Mouse (Mus musculus) thymus, adult 2 months (tissue): ENCODE measurements around the gene Tdrd9. TPM values are rescaled to one million over a fixed set of nuclear protein-coding genes. Genes with fewer than 3 reads are reported as not detected.

Experiments used
- DNase-seq: peaks from one replicate; pipeline ENCODE4 v3.0.0; 2021
- H3K27ac ChIP-seq: fragments of 200-500 bp; 2 replicates; pipeline ENCODE4 v1.5.1; 2012; ENCODE audit warnings: low read length, control low read depth; ENCODE audit not compliant: control insufficient read depth, insufficient read depth
- H3K27me3 ChIP-seq: fragments of 200-500 bp; 2 replicates; pipeline ENCODE4 v1.6.1; 2012; ENCODE audit warnings: mild to moderate bottlenecking, low read length, moderate library complexity, mixed read lengths; ENCODE audit not compliant: control insufficient read depth, insufficient read depth
- H3K36me3 ChIP-seq: fragments of 200-500 bp; 2 replicates; pipeline ENCODE4 v1.6.1; 2012; ENCODE audit warnings: mild to moderate bottlenecking, low read length, moderate library complexity; ENCODE audit not compliant: control insufficient read depth, insufficient read depth
- H3K4me1 ChIP-seq: fragments of 200-500 bp; replicated peaks from 2 replicates; pipeline ENCODE4 v1.6.1; 2012; ENCODE audit warnings: low read length; ENCODE audit not compliant: control insufficient read depth, insufficient read depth
- H3K4me3 ChIP-seq: fragments of 200-500 bp; 2 replicates; pipeline ENCODE4 v1.5.1; 2012; ENCODE audit warnings: mild to moderate bottlenecking, low read length, control low read depth, moderate library complexity; ENCODE audit not compliant: control insufficient read depth, insufficient read depth
- CTCF ChIP-seq: fragments of 200-500 bp; IDR thresholded peaks from 2 replicates; pipeline ENCODE4 v1.5.1; 2012; ENCODE audit warnings: mild to moderate bottlenecking, control low read depth, low read length, moderate library complexity, borderline replicate concordance; ENCODE audit not compliant: control insufficient read depth, poor library complexity, insufficient read depth; ENCODE audit errors: extremely low read depth
- POLR2A ChIP-seq: fragments of 200-500 bp; IDR thresholded peaks from 2 replicates; pipeline ENCODE4 v1.6.1; 2012; ENCODE audit warnings: mild to moderate bottlenecking, low read length, control low read depth, moderate library complexity; ENCODE audit not compliant: control insufficient read depth, poor library complexity, insufficient read depth; ENCODE audit errors: extremely low read depth
- WGBS: fragments of 180-500 bp; shearing (Covaris S2); methylation state at CpG from one replicate; pipeline ENCODE4 v1.1.7; 2018; 5-methylcytosine and 5-hydroxymethylcytosine counted together
- polyA plus RNA-seq: library from polyadenylated mRNA; depleted of rRNA; stranded (reverse); fragments of >200 nt; gene quantifications from 2 replicates; pipeline ENCODE4 v1.2.3, GENCODE M21; 2012; rRNA removed

The Tdrd9 gene
- polyA plus RNA-seq: 0.09 and 0.15 TPM in 2 replicates

DNA sequence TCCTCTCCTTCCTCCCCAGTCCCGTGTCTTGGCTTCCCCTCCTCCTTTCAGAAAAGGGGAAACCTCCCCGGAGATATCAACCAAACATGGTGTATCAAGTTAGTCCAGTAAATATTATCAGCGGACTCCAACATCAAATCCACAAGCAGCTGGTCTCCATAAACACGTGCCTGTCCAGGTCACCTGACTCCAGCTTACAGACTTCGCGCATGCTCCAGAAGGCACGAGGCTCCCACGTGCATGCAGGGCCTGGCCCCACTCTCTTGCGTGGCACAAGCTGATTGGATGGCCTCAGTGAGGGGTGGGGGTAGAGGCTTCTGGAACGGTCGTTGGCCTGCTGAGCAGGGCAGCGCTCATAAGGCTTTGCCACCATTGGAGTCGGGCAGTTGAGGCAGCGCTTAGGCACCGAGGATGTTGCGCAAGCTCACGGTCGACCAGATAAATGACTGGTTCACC lies at the start of gene Tdrd9:
TSS of gene Tdrd9 (plus strand) at position 329 of the 456 bp plus-strand sequence.
- no peak for DNase-seq
- H3K4me3 ChIP-seq: no peak within 1 kb of the TSS
- H3K36me3 ChIP-seq: no peaks in the 10 kb centered on the region
- TF ChIP-seq POLR2A (no peak), CTCF (no peak)
- peaks cover 1% of the 10 kb centered on the region; the same call in 1 of the 2 replicates for H3K4me1 ChIP-seq
- H3K27ac ChIP-seq: no peak within 1 kb of the TSS
- no peaks in the 10 kb centered on the region for H3K27me3 ChIP-seq
- 86% methylated on average over 18 of the region's 18 CpGs for WGBS

GRCm38 (mm10) chr12:111923117-111923516 lies 48.2 kb upstream of the Tdrd9 start:
- no peak for TF ChIP-seq CTCF
- no peak for TF ChIP-seq POLR2A
- Histone ChIP-seq H3K27ac (no peak overlapping the region), H3K27me3 (no peaks in the 10 kb centered on the region), H3K36me3 (no peaks in the 10 kb centered on the region), H3K4me1 (0 out of 2 replicates have a peak, but pooled peaks cover 5% of the 10 kb centered on the region), H3K4me3 (no peak overlapping the region)
- no peak for DNase-seq
- 91% methylated on average over 6 of the region's 6 CpGs for WGBS

DNA sequence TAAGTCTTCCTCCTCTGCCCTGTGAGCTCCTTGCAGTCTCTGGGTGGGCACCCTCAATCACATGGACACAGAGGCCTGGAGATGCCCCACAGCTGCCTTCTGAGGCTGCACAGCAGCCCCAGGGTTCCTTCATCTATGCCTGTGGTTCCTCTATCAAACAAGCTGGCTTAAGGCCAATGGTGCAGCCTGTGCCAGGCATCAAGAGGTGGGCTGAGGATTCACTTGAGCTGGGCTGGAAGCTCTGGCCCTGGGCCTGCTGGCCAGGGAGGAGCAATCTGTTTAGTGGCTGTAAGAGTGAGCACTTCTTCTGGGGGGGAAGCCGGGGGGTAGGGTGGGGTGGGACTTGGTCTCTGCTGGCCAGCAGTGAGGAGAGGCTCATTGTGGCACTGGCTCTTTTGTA lies 44.0 kb upstream of the Tdrd9 start:
- no peak overlapping the region for H3K27ac ChIP-seq
- TF ChIP-seq CTCF (no peak), POLR2A (no peak)

GRCm38 (mm10) chr12:111928411-111928966 lies 42.9 kb upstream of the Tdrd9 start:
- H3K36me3 ChIP-seq: no peaks in the 10 kb centered on the region
- H3K27ac ChIP-seq: no peak overlapping the region
- WGBS: 95% methylated on average over 18 of the region's 18 CpGs
- peaks cover 7% of the 10 kb centered on the region; the same call in 1 of the 2 replicates for H3K4me1 ChIP-seq
- TF ChIP-seq CTCF: no peak
- TF ChIP-seq POLR2A: no peak
- no peaks in the 10 kb centered on the region for H3K27me3 ChIP-seq
- DNase-seq: no peak
- no peak overlapping the region for H3K4me3 ChIP-seq

More for the DNA sequence above, 44.0 kb upstream of the Tdrd9 start:
- 79% methylated on average over 1 of the region's 1 CpGs for WGBS
- H3K4me3 ChIP-seq: no peak overlapping the region
- no peak for DNase-seq
- no peaks in the 10 kb centered on the region for H3K27me3 ChIP-seq
- H3K36me3 ChIP-seq: no peaks in the 10 kb centered on the region
- H3K4me1 ChIP-seq: peaks cover 7% of the 10 kb centered on the region; the same call in 1 of the 2 replicates

DNA sequence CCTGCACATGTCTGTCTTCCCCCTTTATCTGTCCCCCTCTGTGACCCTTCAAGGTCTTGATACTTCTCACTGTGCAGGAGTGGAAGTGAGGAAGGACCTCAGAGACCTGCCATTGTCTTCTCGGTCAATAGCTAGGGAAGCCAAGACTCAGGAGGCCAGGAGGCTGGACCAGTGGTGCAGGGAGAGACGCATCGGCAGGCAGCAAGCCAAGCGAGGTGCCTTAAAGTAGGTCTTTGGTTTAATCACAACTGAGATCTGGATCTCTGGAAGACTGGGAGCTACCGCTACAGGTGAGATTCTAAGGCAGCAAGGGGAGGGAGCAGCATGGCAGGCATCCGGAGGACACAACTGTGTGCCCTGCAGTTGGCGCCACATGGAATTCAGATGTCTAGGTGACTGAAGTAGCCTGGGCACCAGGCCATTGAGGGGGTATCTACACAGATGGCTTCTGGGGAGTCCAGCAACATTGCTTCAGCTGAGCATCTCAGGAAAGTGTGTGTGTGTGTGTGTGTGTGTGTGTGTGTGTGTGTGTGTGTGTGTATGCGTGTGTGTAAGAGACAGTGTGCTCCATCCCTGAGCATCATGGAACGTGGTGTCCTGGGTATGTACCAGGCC lies 39.8 kb upstream of the Tdrd9 start:
- WGBS: 97% methylated on average over 9 of the region's 9 CpGs
- Histone ChIP-seq H3K36me3 (no peaks in the 10 kb centered on the region), H3K4me1 (peaks cover 7% of the 10 kb centered on the region; the same call in 1 of the 2 replicates), H3K27me3 (no peaks in the 10 kb centered on the region), H3K4me3 (no peak overlapping the region), H3K27ac (no peak overlapping the region)
- no peak for TF ChIP-seq CTCF
- DNase-seq: no peak

- WGBS: 92% methylated on average over 3 of the region's 3 CpGs
- no peak overlapping the region for H3K4me3 ChIP-seq
- H3K27me3 ChIP-seq: no peaks in the 10 kb centered on the region
- H3K27ac ChIP-seq: no peak overlapping the region
- H3K36me3 ChIP-seq: no peaks in the 10 kb centered on the region
- no peak for TF ChIP-seq CTCF
- no peak for TF ChIP-seq POLR2A
- H3K4me1 ChIP-seq: peaks cover 3% of the 10 kb centered on the region; the same call in 1 of the 2 replicates
- DNase-seq: no peak
Observed at GRCm38 (mm10) chr12:111932513-111932912, 38.8 kb upstream of the Tdrd9 start.

GRCm38 (mm10) chr12:111933032-111933704 lies 38.2 kb upstream of the Tdrd9 start:
- H3K4me3 ChIP-seq: no peak overlapping the region
- TF ChIP-seq CTCF: no peak
- no peak for TF ChIP-seq POLR2A
- H3K4me1 ChIP-seq: peaks cover 3% of the 10 kb centered on the region; the same call in 1 of the 2 replicates
- WGBS: 75% methylated on average over 11 of the region's 11 CpGs
- DNase-seq: no peak
- no peak overlapping the region for H3K27ac ChIP-seq
- no peaks in the 10 kb centered on the region for H3K27me3 ChIP-seq
- no peaks in the 10 kb centered on the region for H3K36me3 ChIP-seq
